Mouse (Mus musculus): ENCODE results near the gene Tekt3.

- TF ChIP-seq CTCF (IDR thresholded peaks at IDR 0.05; ENCODE audit: extremely low read depth, insufficient read depth, low read length) (no peak), POLR2A (IDR thresholded peaks at IDR 0.05; ENCODE audit: extremely low read depth, insufficient read depth, low read length) (no peak)
Observed at GRCm38 (mm10) chr11:63026651-63027141, 34.8 kb upstream of the Tekt3 start.
